Mouse (Mus musculus) layer of hippocampus, adult 18-20 months (tissue): ENCODE measurements at regions not wholly inside any gene's neighbourhood (a gene's known extent, or its start where the extent isn't known, plus 50 kb on each side); places are given as distances from the start of the nearest gene placed in this dataset.

Source experiments
- DNase-seq, 2 experiments: peaks; one replicate each; pipeline ENCODE4 v3.0.0; 2022; ENCODE audit warnings: low spot score in 2 of 2

DNA sequence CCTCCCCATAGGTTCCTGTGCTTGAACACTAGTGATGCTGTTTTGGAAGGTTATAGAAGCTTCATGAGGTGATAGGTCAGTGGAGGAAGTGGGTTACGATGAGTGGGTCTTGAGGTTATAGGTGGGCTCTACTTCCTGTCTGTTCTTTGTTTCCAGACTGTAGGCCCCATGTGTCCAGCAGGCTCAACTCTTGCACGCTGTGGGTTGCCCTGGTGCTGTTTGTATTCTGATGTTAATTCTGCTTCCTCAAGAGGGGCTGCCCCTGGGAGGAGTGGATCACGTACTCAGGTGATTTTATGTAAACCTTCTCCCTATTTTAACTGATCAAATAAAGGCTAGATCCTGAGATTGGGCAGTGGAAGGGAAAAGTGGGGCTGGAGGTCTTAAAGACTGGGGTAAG, 60.4 kb upstream of the Rap1gds1 start:
- no peak for DNase-seq

DNA sequence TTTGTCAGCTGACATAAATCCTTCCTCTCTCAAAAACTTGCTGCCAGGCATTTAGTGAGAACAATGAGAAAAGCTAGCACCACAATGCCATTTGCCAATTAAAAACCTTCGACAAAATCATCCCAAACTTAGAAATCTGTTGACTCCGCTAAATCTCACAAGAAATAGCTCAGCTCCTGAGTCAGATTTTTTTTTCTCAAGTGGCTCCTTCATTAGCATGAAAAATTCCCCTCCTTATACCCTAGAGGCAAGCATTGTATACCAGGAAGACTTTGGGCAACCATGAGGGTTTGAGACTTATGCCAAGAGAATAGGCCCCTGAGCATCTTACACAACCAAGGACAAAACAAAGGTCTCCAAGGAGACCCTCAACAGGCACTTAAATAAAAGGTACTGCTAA, 61.0 kb upstream of the Rap1gds1 start:
- no peak for DNase-seq

DNA sequence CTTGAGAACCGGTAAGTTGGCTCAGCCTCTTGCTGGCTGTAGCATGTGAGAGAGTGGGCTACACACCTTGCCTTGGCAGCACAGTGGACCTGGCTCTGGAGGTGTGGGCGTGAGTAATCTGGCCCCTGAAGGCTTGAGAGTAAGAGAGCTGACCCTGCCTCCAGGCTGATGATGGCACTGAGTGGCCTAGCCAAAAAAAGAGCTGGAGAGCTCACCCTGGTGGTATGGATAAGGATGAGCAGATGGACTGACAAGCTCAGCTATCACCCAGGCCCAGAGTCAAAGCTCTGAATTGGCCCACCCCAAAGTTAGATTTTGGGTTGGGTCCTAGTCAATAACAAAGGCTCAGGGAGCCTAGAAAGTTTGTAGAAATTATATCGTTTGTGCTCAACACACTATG, 52.8 kb upstream of the Stpg2 start:
- peak in 1 of 2 experiments; percentile 11 for DNase-seq

DNA sequence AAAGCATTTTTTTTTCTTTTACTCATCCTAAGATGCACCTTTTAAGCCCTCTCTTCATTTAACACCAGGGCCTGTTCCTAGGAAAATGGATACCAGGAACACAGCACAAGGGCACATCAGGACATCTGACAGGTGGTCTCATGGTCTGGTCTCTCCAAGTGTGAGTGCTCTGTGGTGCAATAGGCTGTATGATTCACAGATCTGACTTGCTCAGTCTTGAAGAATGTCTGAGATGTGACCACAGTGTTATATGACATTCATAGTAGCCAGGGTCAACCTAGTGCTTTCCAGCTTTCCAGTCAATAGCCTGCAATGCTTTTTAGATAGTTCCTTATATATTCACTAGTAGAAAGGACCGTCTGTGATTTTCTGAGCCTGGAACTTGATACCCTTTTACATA, 51.2 kb upstream of the Stpg2 start:
- DNase-seq, result no peak
